Mouse (Mus musculus): Measurements from ENCODE around the gene Sidt2. TPM values are rescaled to one million over a fixed set of nuclear protein-coding genes. Genes with fewer than 3 reads are reported as not detected.

Gene Sidt2
- total RNA-seq, 1 experiment from 2014 or later = 328 TPM

GRCm38 (mm10) chr9:45910995-45911394 lies 44.1 kb downstream of the Sidt2 start:
- DNase-seq = no peak

- no peak for DNase-seq
Measured at GRCm38 (mm10) chr9:45907078-45907428, 48.0 kb downstream of the Sidt2 start.

GRCm38 (mm10) chr9:45906355-45907077 lies 48.5 kb downstream of the Sidt2 start, which contains the start of the genes Pcsk7 and Rnf214:
Gene Pcsk7, plus strand, starts transcription at chr9:45906497.
Gene Rnf214, minus strand, starts transcription at chr9:45906911.
- DNase-seq = peak; percentile 94

GRCm38 (mm10) chr9:45905811-45906237 lies 49.2 kb downstream of the Sidt2 start:
- peak; percentile 21 for DNase-seq

- DNase-seq = no peak
Measured at GRCm38 (mm10) chr9:45905196-45905595, 49.9 kb downstream of the Sidt2 start.

- DNase-seq = no peak
Measured at GRCm38 (mm10) chr9:45893681-45894080, 61.4 kb downstream of the Sidt2 start.

Small RNAs within 50 kb of the gene (microRNA-seq; reads per million reads assigned to microRNA genes)
- gene Mir7087 = 0.69 to 1.1 reads per million in 2 experiments

Other genes with a start within 250 kb of the Sidt2 start
- 20.6 and 23.1 TPM in 2 replicates for gene Cep164, start 126.6 kb downstream of the Sidt2 start, total RNA-seq (2021)
- 22.6 and 31.1 TPM in 2 replicates for gene Bace1, start 116.7 kb downstream of the Sidt2 start, total RNA-seq (2021)
- 28.9 and 33.7 TPM in 2 replicates for gene Pcsk7, start 48.8 kb downstream of the Sidt2 start, total RNA-seq (2021)
- gene Rnf214, start 48.3 kb downstream of the Sidt2 start, total RNA-seq (2021) = 51.8 and 56.0 TPM in 2 replicates
- 51.0 and 70.2 TPM in 2 replicates for gene Tagln, start 19.2 kb downstream of the Sidt2 start, total RNA-seq (2021)
- gene Pafah1b2, start 57.4 kb upstream of the Sidt2 start, total RNA-seq (2021) = 112 and 146 TPM in 2 replicates
- 57.3 and 63.2 TPM in 2 replicates for gene Sik3, start 57.6 kb upstream of the Sidt2 start, total RNA-seq (2021)